Mouse (Mus musculus) brown adipose tissue, adult 24 weeks (tissue): ENCODE data around the gene Cdkl5. TPM values are rescaled to one million over a fixed set of nuclear protein-coding genes. Genes with fewer than 3 reads are reported as not detected.
"Not testable (repeated sequence)": the region's sequence is repeated elsewhere in the genome, so short reads cannot be mapped to it uniquely, and the experiment has no call there.

ENCODE experiments used
- H3K27ac ChIP-seq: fragments of 200-500 bp; replicated peaks from 2 replicates; pipeline ENCODE4 v1.5.1; 2012; ENCODE audit warnings: low read depth, mild to moderate bottlenecking, low read length
- H3K4me1 ChIP-seq: fragments of 200-500 bp; 2 replicates; pipeline ENCODE4 v1.6.1; 2012; ENCODE audit warnings: low read length, mixed read lengths; ENCODE audit not compliant: control insufficient read depth, insufficient read depth, insufficient read length
- H3K4me3 ChIP-seq: fragments of 200-500 bp; 2 replicates; pipeline ENCODE4 v1.5.1; 2012; ENCODE audit warnings: low read depth, mild to moderate bottlenecking, low read length, moderate library complexity; ENCODE audit not compliant: insufficient read depth
- polyA plus RNA-seq: library from polyadenylated mRNA; stranded (reverse); fragments of >200 nt; gene quantifications from 2 replicates; pipeline ENCODE4 v1.2.4, GENCODE M21; 2012; ENCODE audit not compliant: missing spikeins, insufficient read depth, insufficient read length

The Cdkl5 gene
- polyA plus RNA-seq, 1 experiment = 1.3 TPM

GRCm38 (mm10) chrX:160863689-160864383, 130.7 kb downstream of the Cdkl5 start:
- no peak overlapping the region for H3K4me3 ChIP-seq
- H3K4me1 ChIP-seq = no peaks in the 10 kb centered on the region
- no peak overlapping the region for H3K27ac ChIP-seq

- H3K4me3 ChIP-seq = no peak overlapping the region
- no peak overlapping the region for H3K27ac ChIP-seq
- H3K4me1 ChIP-seq = no peaks in the 10 kb centered on the region
Observed at GRCm38 (mm10) chrX:160808226-160808625, 186.3 kb downstream of the Cdkl5 start.

- H3K4me3 ChIP-seq = no peak overlapping the region
- no peak overlapping the region for H3K27ac ChIP-seq
- no peaks in the 10 kb centered on the region for H3K4me1 ChIP-seq
Observed at GRCm38 (mm10) chrX:160804409-160805150, 189.9 kb downstream of the Cdkl5 start.

- no peak overlapping the region for H3K27ac ChIP-seq
- no peaks in the 10 kb centered on the region for H3K4me1 ChIP-seq
- H3K4me3 ChIP-seq = no peak overlapping the region
Observed at GRCm38 (mm10) chrX:160794920-160795319, 199.6 kb downstream of the Cdkl5 start.

GRCm38 (mm10) chrX:160782276-160782675, 212.2 kb downstream of the Cdkl5 start:
- H3K27ac ChIP-seq = no peak overlapping the region
- no peaks in the 10 kb centered on the region for H3K4me1 ChIP-seq
- H3K4me3 ChIP-seq = no peak overlapping the region

- H3K4me3 ChIP-seq = no peak overlapping the region
- H3K4me1 ChIP-seq = no peaks in the 10 kb centered on the region
Observed at GRCm38 (mm10) chrX:160773033-160773432, 221.5 kb downstream of the Cdkl5 start.

GRCm38 (mm10) chrX:160769622-160770021, 224.9 kb downstream of the Cdkl5 start:
- H3K4me1 ChIP-seq, H3K27ac ChIP-seq, H3K4me3 ChIP-seq: not testable (repeated sequence)

More at GRCm38 (mm10) chrX:160773033-160773432, 221.5 kb downstream of the Cdkl5 start:
- H3K27ac ChIP-seq = no peak overlapping the region

GRCm38 (mm10) chrX:160767713-160768112, 226.8 kb downstream of the Cdkl5 start, which contains the start of gene Rs1:
Gene Rs1, plus strand, starts transcription at chrX:160768013.
- Histone ChIP-seq H3K4me3 (no peak within 1 kb of the TSS), H3K4me1 (no peaks in the 10 kb centered on the region), H3K27ac (peak within 1 kb of the TSS; percentile 56)

- peak overlapping the region; percentile 47; the same call in 1 of the 2 replicates for H3K27ac ChIP-seq
- peak overlapping the region; percentile 85 for H3K4me3 ChIP-seq
- no peaks in the 10 kb centered on the region for H3K4me1 ChIP-seq
Observed at GRCm38 (mm10) chrX:160766233-160766616, 228.3 kb downstream of the Cdkl5 start.

- Histone ChIP-seq H3K4me3 (peak overlapping the region; percentile 85), H3K27ac (no peak overlapping the region), H3K4me1 (no peaks in the 10 kb centered on the region)
Observed at GRCm38 (mm10) chrX:160765389-160766232, 228.9 kb downstream of the Cdkl5 start.

- H3K27ac ChIP-seq = no peak overlapping the region
- no peak overlapping the region for H3K4me3 ChIP-seq
- no peaks in the 10 kb centered on the region for H3K4me1 ChIP-seq
Observed at GRCm38 (mm10) chrX:160750808-160751207, 243.7 kb downstream of the Cdkl5 start.

- Histone ChIP-seq H3K27ac (no peak overlapping the region), H3K4me3 (no peak overlapping the region), H3K4me1 (no peaks in the 10 kb centered on the region)
Observed at GRCm38 (mm10) chrX:160748653-160749052, 245.9 kb downstream of the Cdkl5 start.

GRCm38 (mm10) chrX:160745399-160745798, 249.1 kb downstream of the Cdkl5 start:
- Histone ChIP-seq H3K4me1 (no peaks in the 10 kb centered on the region), H3K4me3 (no peak overlapping the region), H3K27ac (no peak overlapping the region)

GRCm38 (mm10) chrX:160735650-160736049, 258.9 kb downstream of the Cdkl5 start, which contains the start of gene Ppef1:
Gene Ppef1, minus strand, starts transcription at chrX:160735765.
- Histone ChIP-seq H3K4me1 (no peaks in the 10 kb centered on the region), H3K27ac (no peak within 1 kb of the TSS), H3K4me3 (no peak within 1 kb of the TSS)
